Mouse (Mus musculus) CD4-positive, CD25-positive, alpha-beta regulatory T cell, adult 2 months (primary cell): ENCODE results near the gene Lpp.
A peak's percentile ranks its signal among the peaks of the same experiment; 100 is the strongest.

ENCODE experiments used
- DNase-seq: peaks from one replicate; pipeline ENCODE4 v3.0.0-alpha.2; 2012; ENCODE audit warnings: low read depth, low spot score

Lpp gene

GRCm38 (mm10) chr16:24792836-24793235, 399.5 kb downstream of the Lpp start:
- no peak for DNase-seq

GRCm38 (mm10) chr16:24794665-24795064, 401.4 kb downstream of the Lpp start:
- DNase-seq, result no peak

GRCm38 (mm10) chr16:24801355-24801754, 408.0 kb downstream of the Lpp start:
- no peak for DNase-seq

DNA sequence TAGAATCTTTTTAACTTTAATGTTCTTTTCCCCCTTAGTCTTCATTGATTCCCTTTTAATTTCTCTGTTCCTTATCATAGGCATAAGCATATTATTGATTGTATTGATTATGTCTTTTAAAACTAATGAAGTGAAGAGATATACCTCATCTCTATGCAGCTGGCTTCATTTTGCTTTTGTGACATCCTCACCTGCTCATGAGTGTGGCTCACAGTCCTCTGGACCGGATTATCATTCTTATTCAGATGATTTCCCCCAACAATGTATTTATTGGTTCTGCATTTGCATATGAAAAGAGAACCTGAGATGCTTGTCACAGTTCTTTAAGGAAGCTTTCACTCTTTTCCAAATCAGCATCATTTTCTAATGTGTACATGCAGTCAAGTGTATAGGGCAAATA, 408.5 kb downstream of the Lpp start:
- DNase-seq, result no peak

DNA sequence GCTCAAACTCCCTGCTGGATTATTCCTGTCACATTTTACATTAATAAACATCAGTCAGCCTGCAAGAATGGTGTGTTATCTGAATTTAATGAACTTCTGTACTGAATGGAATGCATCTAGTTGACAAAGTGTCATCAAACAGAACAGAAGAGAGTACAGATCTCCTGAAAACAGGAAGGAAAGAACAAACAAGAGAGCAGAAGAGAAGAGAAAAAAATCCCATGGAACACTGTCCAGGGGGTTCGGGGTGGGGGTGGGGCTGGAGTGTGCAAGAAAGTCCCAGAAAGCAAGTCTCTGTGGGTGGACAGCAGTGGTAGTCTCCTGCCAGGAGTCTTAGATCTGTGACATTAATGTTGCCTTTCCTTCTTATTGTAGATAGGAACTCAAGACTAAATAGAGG, 412.8 kb downstream of the Lpp start:
- no peak for DNase-seq

- no peak for DNase-seq
Measured at GRCm38 (mm10) chr16:24807565-24807964, 414.3 kb downstream of the Lpp start.

GRCm38 (mm10) chr16:24809811-24810210, 416.5 kb downstream of the Lpp start:
- DNase-seq, result no peak

DNA sequence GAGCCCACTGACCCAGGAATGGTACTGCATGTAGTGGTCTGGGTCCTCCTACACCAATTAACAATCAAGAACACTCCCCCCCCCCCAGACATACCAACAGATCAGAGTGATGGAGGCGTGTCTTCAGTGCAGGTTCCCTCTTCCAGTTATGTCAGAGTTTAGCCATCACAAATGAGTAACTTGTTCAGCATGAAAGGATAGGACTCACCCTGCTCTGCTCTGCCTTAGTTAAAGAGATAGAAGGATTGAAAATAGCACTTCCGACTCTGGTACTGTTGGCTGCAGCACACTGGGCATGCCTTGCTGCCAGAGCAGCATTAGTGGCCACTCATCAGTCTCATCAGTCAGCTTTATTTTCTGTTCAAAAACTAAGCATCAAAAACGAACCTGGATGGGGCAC, 423.3 kb downstream of the Lpp start:
- DNase-seq, result no peak

- DNase-seq, result no peak
Measured at GRCm38 (mm10) chr16:24817381-24817780, 424.1 kb downstream of the Lpp start.

- no peak for DNase-seq
Measured at GRCm38 (mm10) chr16:24819127-24819526, 425.8 kb downstream of the Lpp start.

DNA sequence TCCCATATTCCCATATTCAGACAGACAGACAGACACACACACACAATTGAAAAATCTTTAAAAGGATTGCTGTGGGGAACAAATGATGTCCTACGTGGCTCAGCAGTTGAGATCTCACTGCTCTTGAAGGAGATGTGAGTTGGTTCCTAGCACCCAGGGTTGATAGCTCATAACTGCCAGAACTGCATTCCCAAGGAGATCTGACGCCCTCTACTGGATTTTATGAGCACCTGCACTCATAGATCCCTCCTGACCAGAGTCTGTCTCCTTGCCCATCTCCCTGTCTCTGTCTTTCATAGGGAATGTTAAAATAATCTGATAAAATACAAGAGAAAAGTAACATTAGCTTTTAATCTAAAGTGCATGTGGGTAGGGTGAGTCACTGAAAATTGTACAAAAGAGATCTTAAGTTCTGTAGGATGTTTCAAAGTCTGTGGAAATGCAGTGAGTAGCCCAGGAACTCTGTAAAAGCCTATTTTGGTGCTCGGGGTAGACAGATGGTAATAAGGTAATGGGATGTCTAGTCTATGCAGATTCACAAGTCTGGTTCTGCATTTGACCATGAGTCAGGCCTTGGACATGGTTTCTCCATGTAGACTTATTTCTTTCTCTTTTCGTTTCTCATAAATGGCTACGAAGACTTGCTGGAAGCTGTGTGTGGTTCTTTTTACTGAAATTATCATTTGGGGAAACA, 429.0 kb downstream of the Lpp start:
- no peak for DNase-seq

DNA sequence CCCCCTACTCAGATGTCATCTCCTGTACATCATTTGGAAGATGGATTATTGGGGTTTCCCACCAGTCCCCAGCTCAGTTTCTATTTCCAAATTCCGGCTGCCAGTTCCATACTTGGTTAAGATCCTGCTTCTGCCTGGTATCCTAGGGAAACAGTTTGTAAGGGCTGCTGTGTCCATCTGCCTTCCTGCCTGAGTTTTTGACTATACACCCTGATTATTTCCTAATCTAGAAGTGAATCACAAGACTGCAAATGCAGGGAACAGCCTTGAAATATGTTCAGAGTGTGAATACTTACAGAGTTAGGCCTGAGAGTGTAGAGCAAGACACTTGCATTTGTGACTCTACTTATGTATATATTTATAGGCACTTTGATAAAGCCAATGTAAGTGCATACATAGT, 429.6 kb downstream of the Lpp start:
- DNase-seq, result no peak

GRCm38 (mm10) chr16:24826390-24826789, 433.1 kb downstream of the Lpp start:
- peak; percentile 34 for DNase-seq

DNA sequence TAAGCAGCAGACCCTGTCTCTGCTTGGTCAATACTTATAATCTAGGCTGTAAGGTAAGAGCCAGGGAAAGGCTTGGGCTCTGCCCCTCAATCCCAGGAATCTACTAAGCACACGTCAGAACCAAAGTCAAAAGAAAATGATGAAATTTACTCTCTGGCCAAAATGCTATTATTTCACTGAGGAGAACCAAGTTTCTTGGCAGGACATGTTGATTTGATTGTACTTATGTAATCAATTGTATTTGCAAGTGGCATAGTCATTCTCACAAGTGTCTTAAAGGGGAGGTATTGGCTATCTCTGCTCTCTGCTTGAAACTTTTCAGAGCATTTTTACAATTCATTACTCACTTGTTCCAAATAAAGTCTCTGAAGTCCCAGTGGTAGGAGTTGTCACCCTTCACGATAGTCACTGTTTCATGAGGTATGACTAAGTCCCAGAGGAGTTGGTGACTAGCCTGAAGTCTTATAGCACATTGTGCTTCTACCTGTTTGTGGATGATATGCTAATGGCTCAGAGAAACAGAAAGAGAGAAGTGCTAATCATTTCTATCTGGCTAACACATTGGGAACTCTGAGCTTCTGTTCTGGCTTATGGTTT, 435.0 kb downstream of the Lpp start:
- DNase-seq, result no peak

DNA sequence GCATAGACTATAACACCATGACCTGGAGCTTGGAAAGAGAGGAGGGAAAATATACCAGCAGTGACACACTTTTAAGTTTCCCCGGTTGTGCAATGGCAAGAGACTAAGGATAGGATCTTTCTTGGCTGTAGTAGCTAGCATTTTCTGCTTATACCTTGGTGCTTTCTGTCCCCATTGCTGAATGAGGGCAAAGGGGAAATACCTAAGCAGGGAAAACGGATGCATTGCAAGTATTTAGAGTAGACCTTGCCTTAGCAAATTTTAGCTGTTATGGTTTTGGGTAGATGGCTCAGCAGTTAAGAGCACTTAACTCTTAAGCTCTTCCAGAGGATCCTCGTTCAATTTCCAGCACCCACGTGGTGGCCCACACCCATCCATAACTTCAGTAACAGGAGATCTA, 436.6 kb downstream of the Lpp start:
- peak; percentile 23 for DNase-seq

DNA sequence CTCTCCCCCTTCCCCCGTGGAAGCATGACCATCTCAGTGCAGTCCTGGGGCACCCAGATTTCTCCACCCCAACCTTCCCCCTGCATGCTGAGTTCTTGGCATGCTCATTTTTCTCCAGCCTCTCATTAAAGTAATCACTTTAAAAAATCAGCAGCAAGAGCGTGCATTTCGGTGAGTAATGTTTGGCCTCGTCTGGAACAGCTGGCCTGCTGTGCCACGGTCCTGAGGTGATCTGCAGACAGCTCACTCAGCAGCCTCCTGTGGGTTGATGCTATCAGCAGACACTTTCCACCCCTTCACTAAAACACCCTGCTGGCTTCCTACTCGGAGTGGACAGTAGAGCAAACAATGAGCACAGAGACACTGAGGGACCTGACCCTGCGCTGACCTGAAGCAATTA, 437.6 kb downstream of the Lpp start:
- no peak for DNase-seq

DNA sequence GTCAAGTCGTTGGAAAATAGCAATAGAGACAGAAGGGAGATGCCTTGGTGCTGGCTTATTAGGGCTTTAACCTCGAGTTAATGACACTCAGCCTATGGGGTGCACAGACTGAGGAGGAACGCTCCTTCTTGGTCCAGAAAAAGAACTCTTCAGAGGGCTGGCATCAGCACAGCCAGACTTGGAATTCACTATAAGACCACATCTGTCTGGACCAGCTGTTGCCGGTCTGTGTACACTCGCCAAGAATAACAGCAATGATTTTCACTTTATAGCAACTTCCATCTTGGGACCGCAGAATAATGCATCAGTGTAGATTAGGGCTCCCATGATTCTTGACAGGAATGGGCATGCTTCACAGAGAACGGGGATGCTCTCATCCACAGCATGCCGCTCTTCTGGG, 439.9 kb downstream of the Lpp start:
- DNase-seq, result no peak

DNA sequence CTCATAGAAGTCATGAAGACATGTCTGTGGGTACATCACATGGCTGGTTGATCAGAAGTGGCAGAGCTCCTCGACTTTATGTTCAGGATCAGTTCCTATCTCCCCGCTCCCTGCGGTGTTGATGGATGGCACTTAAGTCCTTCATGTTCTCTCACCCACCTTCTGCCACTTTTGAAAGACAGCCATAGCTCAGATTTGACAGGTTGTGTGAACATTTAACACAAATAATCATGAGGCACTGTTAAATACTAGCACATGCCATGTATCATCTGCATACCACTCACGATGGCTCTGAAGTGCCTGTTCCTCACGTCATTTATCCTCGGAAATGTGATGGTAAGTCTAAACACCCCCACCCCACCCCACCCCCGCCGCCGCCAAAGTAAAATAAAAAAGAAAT, 441.2 kb downstream of the Lpp start:
- DNase-seq, result no peak

DNA sequence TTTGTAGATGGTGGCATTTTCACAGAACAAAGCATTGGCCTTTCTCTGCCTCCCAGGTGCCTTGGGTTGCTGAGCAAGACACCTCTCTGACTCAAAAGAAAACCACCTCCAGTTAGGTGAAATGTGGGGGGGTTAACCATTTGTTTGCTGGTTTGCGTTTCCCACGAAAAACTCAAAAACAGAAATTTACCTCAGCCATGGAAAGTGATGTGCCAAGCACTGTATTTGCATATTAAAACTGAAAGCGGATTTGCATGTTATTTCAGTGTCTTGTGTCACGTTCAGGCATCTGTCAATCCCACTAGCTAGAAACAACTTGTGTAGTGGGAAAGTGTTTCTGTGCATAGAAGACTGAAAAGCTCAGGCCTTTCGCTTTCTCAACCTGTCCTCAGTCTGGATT, 443.2 kb downstream of the Lpp start:
- peak; percentile 29 for DNase-seq

DNA sequence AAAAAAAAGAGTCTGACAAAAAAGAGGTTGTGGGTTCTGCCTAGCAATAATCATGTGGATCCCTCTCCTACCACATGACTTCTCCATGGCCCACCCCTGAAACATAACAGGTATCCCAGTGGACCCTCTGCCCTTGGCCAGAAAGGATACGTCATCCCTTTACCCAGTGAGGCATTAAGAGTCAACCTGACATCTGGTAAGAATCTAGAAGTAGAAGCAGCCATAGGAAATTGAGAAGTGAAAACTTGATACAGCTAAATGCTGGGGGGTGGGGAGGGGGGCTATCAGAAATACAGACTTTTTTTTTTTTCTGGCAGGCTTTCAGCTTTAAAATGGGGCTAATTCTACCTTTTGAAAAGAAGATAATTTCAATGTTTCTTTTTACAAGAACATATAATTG, 445.7 kb downstream of the Lpp start:
- DNase-seq, result no peak

GRCm38 (mm10) chr16:24840073-24840472, 446.8 kb downstream of the Lpp start:
- DNase-seq, result peak; percentile 9

GRCm38 (mm10) chr16:24846141-24846540, 452.8 kb downstream of the Lpp start:
- DNase-seq, result no peak

GRCm38 (mm10) chr16:24859509-24860140, 466.3 kb downstream of the Lpp start:
- peak; percentile 6 for DNase-seq
